Mouse (Mus musculus): ENCODE results near the gene 2410002F23Rik. TPM values are rescaled to one million over a fixed set of nuclear protein-coding genes. Genes with fewer than 3 reads are reported as not detected.
A peak's percentile ranks its signal among the peaks of the same experiment; 100 is the strongest.
"Not testable (repeated sequence)": the region's sequence is repeated elsewhere in the genome, so short reads cannot be mapped to it uniquely, and the experiment has no call there.

Gene 2410002F23Rik
- 173 and 174 TPM in 2 replicates for polyA plus RNA-seq (2016; fragmentation: Nextera tagmentation; extraction: Ambion mirVana)

GRCm38 (mm10) chr7:44246055-44246983, at the start of gene 2410002F23Rik, which contains the start of gene 1700028J19Rik:
Gene 2410002F23Rik (plus strand): TSS chr7:44246722.
Gene 1700028J19Rik (minus strand): TSS chr7:44246695.
- peaks cover 32% of the 10 kb centered on the region for H3K4me1 ChIP-seq (replicated peaks)

DNA sequence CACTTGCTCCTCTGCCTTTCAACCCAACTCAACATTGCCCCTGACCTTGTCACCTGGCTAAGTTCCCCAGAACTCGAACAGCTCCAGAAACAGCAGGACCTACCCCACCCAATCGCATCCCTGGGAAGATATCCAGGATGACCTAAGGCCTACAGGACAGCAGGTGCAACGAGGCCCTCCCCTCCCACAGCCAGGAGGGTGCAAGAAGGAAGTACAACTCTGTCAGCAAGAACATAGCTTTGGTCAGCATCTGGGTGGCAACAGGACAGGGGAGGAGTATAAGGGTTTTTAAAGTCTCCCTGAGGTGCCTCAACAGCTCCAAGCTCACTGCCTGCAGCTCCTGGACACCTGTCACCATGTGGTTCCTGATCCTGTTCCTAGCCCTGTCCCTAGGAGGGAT, 48.6 kb upstream of the 2410002F23Rik start, which contains the start of gene Klk1b3:
Gene Klk1b3, plus strand, starts transcription at position 301 of the 400 bp plus-strand sequence.
- no peaks in the 10 kb centered on the region for H3K4me1 ChIP-seq (replicated peaks)
- 66% methylated on average over 3 of the region's 3 CpGs for WGBS
- no peak within 1 kb of the TSS for H3K4me3 ChIP-seq
- no peaks in the 10 kb centered on the region for H3K36me3 ChIP-seq
- no peaks in the 10 kb centered on the region for H3K9me3 ChIP-seq
- H3K27ac ChIP-seq: no peak within 1 kb of the TSS
- DNase-seq (ENCODE audit: low spot score): no peak
- no peaks in the 10 kb centered on the region for H3K27me3 ChIP-seq (ENCODE audit: insufficient read depth, poor library complexity, severe bottlenecking)

More at GRCm38 (mm10) chr7:44246055-44246983, at the start of gene 2410002F23Rik, which contains the start of gene 1700028J19Rik:
- H3K36me3 ChIP-seq: peaks cover 36% of the 10 kb centered on the region
- WGBS: under 1% methylated on average over 62 of the region's 62 CpGs
- H3K27ac ChIP-seq: peak within 1 kb of the TSS; percentile 97
- no peaks in the 10 kb centered on the region for H3K27me3 ChIP-seq (ENCODE audit: insufficient read depth, poor library complexity, severe bottlenecking)
- H3K9me3 ChIP-seq: no peaks in the 10 kb centered on the region
- peak within 1 kb of the TSS; percentile 93 for H3K4me3 ChIP-seq
- DNase-seq (ENCODE audit: low spot score): peak; percentile 91

DNA sequence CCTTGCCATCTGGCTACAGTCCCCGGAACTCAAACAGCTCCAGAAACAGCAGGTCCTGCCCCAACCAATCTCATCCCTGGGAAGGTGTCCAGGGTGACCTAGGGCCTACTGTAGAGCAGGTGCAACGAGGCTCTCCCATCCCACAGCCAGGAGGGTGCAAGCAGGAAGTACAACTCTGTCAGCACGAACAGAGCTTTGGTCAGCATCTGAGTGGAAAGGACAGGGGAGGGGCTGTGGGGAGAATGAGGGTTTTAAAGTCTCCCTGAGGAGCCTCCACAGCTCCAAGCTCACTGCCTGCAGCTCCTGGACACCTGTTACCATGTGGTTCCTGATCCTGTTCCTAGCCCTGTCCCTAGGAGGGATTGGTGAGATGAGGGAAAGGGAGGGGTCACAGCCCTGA, 39.4 kb upstream of the 2410002F23Rik start, which contains the start of gene Klk1b4:
Gene Klk1b4, plus strand, starts transcription at position 301 of the 400 bp plus-strand sequence.
- not testable (repeated sequence) for H3K36me3 ChIP-seq; H3K9me3 ChIP-seq; DNase-seq (ENCODE audit: low spot score); H3K4me3 ChIP-seq; H3K27ac ChIP-seq; H3K27me3 ChIP-seq (ENCODE audit: insufficient read depth, poor library complexity, severe bottlenecking); H3K4me1 ChIP-seq (replicated peaks)
- 62% methylated on average over 3 of the region's 3 CpGs for WGBS

GRCm38 (mm10) chr7:44208307-44208706, 38.2 kb upstream of the 2410002F23Rik start:
- DNase-seq (ENCODE audit: low spot score): no peak
- Histone ChIP-seq H3K36me3 (no peaks in the 10 kb centered on the region), H3K9me3 (no peaks in the 10 kb centered on the region), H3K27ac (no peak overlapping the region), H3K4me3 (no peak overlapping the region), H3K4me1 (replicated peaks) (no peaks in the 10 kb centered on the region), H3K27me3 (ENCODE audit: insufficient read depth, poor library complexity, severe bottlenecking) (no peaks in the 10 kb centered on the region)
- 82% methylated on average over 3 of the region's 3 CpGs for WGBS

GRCm38 (mm10) chr7:44215645-44216044, 30.9 kb upstream of the 2410002F23Rik start, which contains the start of gene Klk1b5:
Gene Klk1b5 (plus strand): TSS chr7:44215945.
- Histone ChIP-seq H3K4me3 (no peak within 1 kb of the TSS), H3K4me1 (replicated peaks) (no peaks in the 10 kb centered on the region), H3K27ac (no peak within 1 kb of the TSS), H3K27me3 (ENCODE audit: insufficient read depth, poor library complexity, severe bottlenecking) (no peaks in the 10 kb centered on the region), H3K9me3 (no peaks in the 10 kb centered on the region), H3K36me3 (no peaks in the 10 kb centered on the region)
- no peak for DNase-seq (ENCODE audit: low spot score)
- 86% methylated on average over 1 of the region's 1 CpGs for WGBS

DNA sequence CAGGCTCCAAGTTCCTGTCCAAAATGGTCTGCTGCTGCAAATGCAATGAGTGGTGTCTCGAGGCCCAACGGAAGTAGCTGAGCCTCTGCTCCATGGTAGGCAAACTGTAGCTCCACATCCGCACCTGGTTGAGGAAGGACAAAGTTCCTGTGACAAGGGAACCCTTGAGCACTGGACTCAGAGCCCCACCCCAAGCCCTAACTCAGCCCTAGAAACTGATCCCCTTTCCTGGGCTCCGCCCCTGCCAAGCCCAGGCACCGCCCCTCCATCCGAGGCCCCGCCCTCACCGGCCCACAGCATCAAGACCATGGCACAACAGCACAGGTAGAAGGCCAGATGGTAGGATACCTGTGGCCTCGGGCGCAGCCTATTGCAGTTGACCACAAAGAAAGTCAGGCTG, 24.9 kb upstream of the 2410002F23Rik start:
- H3K4me1 ChIP-seq (replicated peaks); H3K27me3 ChIP-seq (ENCODE audit: insufficient read depth, poor library complexity, severe bottlenecking); H3K9me3 ChIP-seq; DNase-seq (ENCODE audit: low spot score); H3K4me3 ChIP-seq; H3K36me3 ChIP-seq; H3K27ac ChIP-seq: not testable (repeated sequence)
- WGBS: 74% methylated on average over 10 of the region's 10 CpGs

DNA sequence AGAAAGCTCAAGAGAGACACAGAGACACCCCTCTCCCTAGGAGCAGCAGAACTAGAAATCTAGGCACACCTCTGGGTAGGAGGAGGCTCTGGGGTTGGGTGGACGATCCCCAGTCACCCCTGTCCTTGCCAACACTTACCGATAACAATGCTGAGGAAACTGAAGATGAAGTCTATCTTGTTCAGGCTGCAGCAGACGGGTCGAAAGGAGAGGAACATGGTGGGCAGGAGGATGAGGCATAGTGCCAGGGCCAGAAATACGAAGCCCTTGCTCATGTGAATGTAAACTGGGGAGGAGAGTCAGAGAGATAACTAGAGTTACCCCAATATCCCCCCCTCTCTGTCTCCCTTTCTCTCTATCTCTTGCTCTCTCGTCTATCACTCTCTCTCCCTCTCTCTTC, 24.2 kb upstream of the 2410002F23Rik start:
- DNase-seq (ENCODE audit: low spot score); H3K9me3 ChIP-seq; H3K4me1 ChIP-seq (replicated peaks); H3K36me3 ChIP-seq; H3K27me3 ChIP-seq (ENCODE audit: insufficient read depth, poor library complexity, severe bottlenecking); H3K4me3 ChIP-seq; H3K27ac ChIP-seq: not testable (repeated sequence)
- 86% methylated on average over 6 of the region's 6 CpGs for whole genome bisulfite sequencing

DNA sequence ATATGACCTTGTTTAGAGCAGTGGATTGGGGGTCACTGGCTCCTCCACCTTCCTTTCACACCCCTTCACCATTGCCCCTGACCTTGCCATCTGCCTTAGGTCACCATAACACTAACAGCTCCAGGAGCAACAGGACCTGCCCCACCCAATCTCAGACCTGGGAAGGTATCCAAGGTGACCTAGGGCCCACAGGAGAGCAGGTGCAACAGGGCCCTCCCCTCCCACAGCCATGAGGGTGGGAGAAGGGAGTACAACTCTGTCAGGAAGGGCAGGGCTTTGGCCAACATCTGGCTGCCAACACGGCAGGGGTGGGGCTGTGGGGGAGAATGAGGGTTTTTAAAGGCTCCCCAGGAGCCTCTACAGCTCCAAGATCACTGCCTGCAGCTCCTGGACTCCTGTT, 21.4 kb upstream of the 2410002F23Rik start, which contains the start of gene Klk1:
Gene Klk1, plus strand, starts transcription at position 285 of the 400 bp plus-strand sequence.
- 37% methylated on average over 1 of the region's 1 CpGs for WGBS
- no peak within 1 kb of the TSS for H3K27ac ChIP-seq

DNA sequence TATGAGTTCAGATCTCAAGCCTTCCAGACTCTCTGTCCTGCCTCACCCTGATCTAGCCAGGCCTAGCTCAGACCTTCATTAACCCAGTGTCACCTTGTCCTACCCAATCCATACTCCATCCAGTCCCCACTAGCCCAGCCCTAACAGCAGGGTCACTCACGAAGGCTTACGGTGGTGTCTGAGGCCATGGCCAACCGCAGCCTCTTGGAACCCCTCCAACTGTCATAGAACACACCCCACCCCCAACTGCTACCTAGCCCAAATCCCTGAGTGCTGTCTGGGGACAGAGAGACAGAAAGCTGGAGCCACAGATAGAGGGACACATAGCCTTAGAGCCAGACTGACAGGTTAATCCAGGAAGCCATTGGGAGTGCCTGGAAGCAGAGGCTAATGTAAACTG, 10.6 kb upstream of the 2410002F23Rik start, which contains the start of gene Gm36864:
Gene Gm36864, plus strand, starts transcription at position 269 of the 400 bp plus-strand sequence.
- 84% methylated on average over 3 of the region's 3 CpGs for WGBS
- Histone ChIP-seq H3K36me3 (no peaks in the 10 kb centered on the region), H3K27me3 (ENCODE audit: insufficient read depth, poor library complexity, severe bottlenecking) (no peaks in the 10 kb centered on the region), H3K9me3 (0 out of 2 replicates have a peak, but pooled peaks cover 4% of the 10 kb centered on the region), H3K27ac (no peak within 1 kb of the TSS), H3K4me3 (no peak within 1 kb of the TSS), H3K4me1 (replicated peaks) (no peaks in the 10 kb centered on the region)
- no peak for DNase-seq (ENCODE audit: low spot score)

More for the DNA sequence above, 21.4 kb upstream of the 2410002F23Rik start, which contains the start of gene Klk1:
- DNase-seq (ENCODE audit: low spot score): no peak
- Histone ChIP-seq H3K4me1 (replicated peaks) (no peaks in the 10 kb centered on the region), H3K27me3 (ENCODE audit: insufficient read depth, poor library complexity, severe bottlenecking) (no peaks in the 10 kb centered on the region), H3K36me3 (no peaks in the 10 kb centered on the region), H3K9me3 (no peaks in the 10 kb centered on the region), H3K4me3 (no peak within 1 kb of the TSS)

DNA sequence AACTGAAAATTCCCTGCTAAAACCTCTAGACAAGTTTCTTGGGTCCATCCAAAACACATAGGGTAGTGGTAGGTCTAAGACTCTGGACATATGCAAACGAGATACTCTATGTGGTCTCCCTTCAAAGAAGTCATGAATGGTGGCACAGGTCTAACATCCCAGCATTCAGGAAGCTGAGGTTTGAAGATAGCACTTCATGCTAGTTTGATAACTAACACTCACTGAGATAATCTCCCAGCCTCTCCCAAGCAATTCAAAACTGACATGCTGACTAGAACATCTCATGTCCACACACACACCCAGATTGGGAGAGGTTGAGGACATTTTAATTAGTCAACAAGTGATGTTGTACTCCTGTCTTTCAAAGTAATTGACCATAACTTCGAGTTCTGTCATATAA, 6.6 kb upstream of the 2410002F23Rik start:
- 57% methylated on average over 2 of the region's 2 CpGs for WGBS
- no peak overlapping the region for H3K4me3 ChIP-seq
- no peak overlapping the region for H3K27ac ChIP-seq
- H3K27me3 ChIP-seq (ENCODE audit: insufficient read depth, poor library complexity, severe bottlenecking): no peaks in the 10 kb centered on the region
- no peak for DNase-seq (ENCODE audit: low spot score)
- H3K9me3 ChIP-seq: 0 out of 2 replicates have a peak, but pooled peaks cover 5% of the 10 kb centered on the region
- no peaks in the 10 kb centered on the region for H3K4me1 ChIP-seq (replicated peaks)
- no peaks in the 10 kb centered on the region for H3K36me3 ChIP-seq

DNA sequence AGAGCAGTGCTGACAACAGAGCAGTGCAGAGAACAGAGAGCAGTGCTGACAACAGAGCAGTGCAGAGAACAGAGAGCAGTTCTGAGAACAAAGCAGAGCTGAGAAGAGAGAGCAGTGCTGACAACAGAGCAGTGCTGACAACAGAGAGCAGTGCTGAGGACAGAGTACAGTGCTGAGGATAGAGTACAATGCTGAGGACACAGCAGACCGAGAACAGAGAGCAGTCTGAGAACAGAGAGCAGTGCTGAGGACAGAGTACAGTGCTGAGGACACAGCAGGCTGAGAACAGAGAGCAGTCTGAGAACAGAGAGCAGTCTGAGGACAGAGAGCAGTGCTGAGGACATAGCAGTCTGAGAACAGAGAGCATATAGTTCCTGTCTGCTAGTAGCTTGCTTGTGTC, 5.8 kb upstream of the 2410002F23Rik start:
- 0 out of 2 replicates have a peak, but pooled peaks cover 5% of the 10 kb centered on the region for H3K9me3 ChIP-seq
- peaks cover 7% of the 10 kb centered on the region for H3K4me1 ChIP-seq (replicated peaks)
- no peak overlapping the region for H3K27ac ChIP-seq
- WGBS: 60% methylated on average over 1 of the region's 1 CpGs
- no peaks in the 10 kb centered on the region for H3K36me3 ChIP-seq
- no peak overlapping the region for H3K4me3 ChIP-seq
- no peaks in the 10 kb centered on the region for H3K27me3 ChIP-seq (ENCODE audit: insufficient read depth, poor library complexity, severe bottlenecking)
- DNase-seq (ENCODE audit: low spot score): no peak

GRCm38 (mm10) chr7:44241163-44241562, 5.4 kb upstream of the 2410002F23Rik start:
- H3K27me3 ChIP-seq (ENCODE audit: insufficient read depth, poor library complexity, severe bottlenecking): no peaks in the 10 kb centered on the region
- H3K9me3 ChIP-seq: 0 out of 2 replicates have a peak, but pooled peaks cover 5% of the 10 kb centered on the region
- WGBS: 72% methylated on average over 2 of the region's 2 CpGs
- H3K36me3 ChIP-seq: no peaks in the 10 kb centered on the region
- no peak overlapping the region for H3K27ac ChIP-seq
- no peak for DNase-seq (ENCODE audit: low spot score)
- H3K4me1 ChIP-seq (replicated peaks): peaks cover 9% of the 10 kb centered on the region
- H3K4me3 ChIP-seq: no peak overlapping the region

DNA sequence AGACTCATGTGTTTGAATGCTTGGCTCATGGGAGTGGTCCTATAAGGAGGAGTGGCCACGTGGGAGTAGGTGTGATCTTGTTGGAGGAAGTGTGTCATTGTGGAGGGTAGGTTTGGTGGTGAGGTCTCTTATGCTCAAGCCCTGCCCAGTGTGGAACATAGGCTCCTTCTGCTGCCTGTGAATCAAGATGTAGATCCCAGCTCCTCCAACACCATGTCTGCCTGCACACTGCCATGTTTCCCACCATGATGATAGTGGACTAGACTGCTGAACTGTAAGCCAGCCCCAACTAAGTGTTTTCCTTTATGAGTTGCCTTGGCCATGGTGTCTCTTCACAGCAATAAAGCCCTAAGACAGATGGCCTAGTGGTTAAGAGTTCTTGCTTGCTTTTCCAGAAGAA, 2.4 kb upstream of the 2410002F23Rik start:
- WGBS: 50% methylated on average over 1 of the region's 1 CpGs
- no peak overlapping the region for H3K27ac ChIP-seq
- peaks cover 22% of the 10 kb centered on the region for H3K4me1 ChIP-seq (replicated peaks)
- H3K9me3 ChIP-seq: 0 out of 2 replicates have a peak, but pooled peaks cover 5% of the 10 kb centered on the region
- peaks cover 14% of the 10 kb centered on the region for H3K36me3 ChIP-seq
- H3K4me3 ChIP-seq: no peak overlapping the region
- H3K27me3 ChIP-seq (ENCODE audit: insufficient read depth, poor library complexity, severe bottlenecking): no peaks in the 10 kb centered on the region
- no peak for DNase-seq (ENCODE audit: low spot score)
